Mouse (Mus musculus): ENCODE data around the gene Osbpl2. TPM values are rescaled to one million over a fixed set of nuclear protein-coding genes. Genes with fewer than 3 reads are reported as not detected.

The Osbpl2 gene
- polyA plus RNA-seq, 1 experiment from 2014 or later, result 33.4 TPM

GRCm38 (mm10) chr2:180174121-180174520 lies 55.0 kb downstream of the Osbpl2 start:
- Histone ChIP-seq H3K36me3 (ENCODE audit: control insufficient read depth, insufficient read depth, low read length) (peaks cover 25% of the 10 kb centered on the region), H3K9ac (ENCODE audit: low read depth, low read length) (no peak overlapping the region), H3K4me2 (no peak overlapping the region), H3K4me3 (ENCODE audit: low read depth, low read length) (no peak overlapping the region), H3K4me1 (ENCODE audit: control insufficient read depth, insufficient read depth, low read length) (peaks cover 16% of the 10 kb centered on the region; the same call in 1 of the 2 replicates), H3K27me3 (ENCODE audit: control insufficient read depth, insufficient read depth, low read length) (no peaks in the 10 kb centered on the region), H3K9me3 (replicated peaks; ENCODE audit: control insufficient read depth, low read length) (no peaks in the 10 kb centered on the region), H3K27ac (ENCODE audit: low read depth, low read length) (no peak overlapping the region)
- 88% methylated on average over 5 of the region's 5 CpGs for WGBS (ENCODE audit: insufficient replicate concordance)
- ATAC-seq (replicated peaks; ENCODE audit: insufficient number of reproducible peaks, low FRiP score, low TSS enrichment), result no peak

- no peaks in the 10 kb centered on the region for H3K27me3 ChIP-seq (ENCODE audit: control insufficient read depth, insufficient read depth, low read length)
- H3K9ac ChIP-seq (ENCODE audit: low read depth, low read length), result no peak overlapping the region
- H3K9me3 ChIP-seq (replicated peaks; ENCODE audit: control insufficient read depth, low read length), result no peaks in the 10 kb centered on the region
- peaks cover 32% of the 10 kb centered on the region for H3K36me3 ChIP-seq (ENCODE audit: control insufficient read depth, insufficient read depth, low read length)
- H3K27ac ChIP-seq (ENCODE audit: low read depth, low read length), result no peak overlapping the region
- no peak overlapping the region for H3K4me3 ChIP-seq (ENCODE audit: low read depth, low read length)
- no peak overlapping the region for H3K4me2 ChIP-seq
- no peak for ATAC-seq (replicated peaks; ENCODE audit: insufficient number of reproducible peaks, low FRiP score, low TSS enrichment)
- peaks cover 13% of the 10 kb centered on the region; the same call in 1 of the 2 replicates for H3K4me1 ChIP-seq (ENCODE audit: control insufficient read depth, insufficient read depth, low read length)
- 92% methylated on average over 7 of the region's 7 CpGs for WGBS (ENCODE audit: insufficient replicate concordance)
These were observed 56.6 kb downstream of the Osbpl2 start for GRCm38 (mm10) chr2:180175725-180176124.

- no peaks in the 10 kb centered on the region for H3K27me3 ChIP-seq (ENCODE audit: control insufficient read depth, insufficient read depth, low read length)
- no peak overlapping the region for H3K4me2 ChIP-seq
- 86% methylated on average over 9 of the region's 9 CpGs for WGBS (ENCODE audit: insufficient replicate concordance)
- no peak overlapping the region for H3K27ac ChIP-seq (ENCODE audit: low read depth, low read length)
- no peaks in the 10 kb centered on the region for H3K9me3 ChIP-seq (replicated peaks; ENCODE audit: control insufficient read depth, low read length)
- no peaks in the 10 kb centered on the region for H3K4me1 ChIP-seq (ENCODE audit: control insufficient read depth, insufficient read depth, low read length)
- ATAC-seq (replicated peaks; ENCODE audit: insufficient number of reproducible peaks, low FRiP score, low TSS enrichment), result no peak
- H3K4me3 ChIP-seq (ENCODE audit: low read depth, low read length), result no peak overlapping the region
- no peak overlapping the region for H3K9ac ChIP-seq (ENCODE audit: low read depth, low read length)
- peaks cover 17% of the 10 kb centered on the region for H3K36me3 ChIP-seq (ENCODE audit: control insufficient read depth, insufficient read depth, low read length)
These were observed 62.4 kb downstream of the Osbpl2 start for GRCm38 (mm10) chr2:180181542-180181941.

- H3K4me2 ChIP-seq, result no peak overlapping the region
- 87% methylated on average over 24 of the region's 24 CpGs for WGBS (ENCODE audit: insufficient replicate concordance)
- H3K27ac ChIP-seq (ENCODE audit: low read depth, low read length), result no peak overlapping the region
- H3K9me3 ChIP-seq (replicated peaks; ENCODE audit: control insufficient read depth, low read length), result no peaks in the 10 kb centered on the region
- ATAC-seq (replicated peaks; ENCODE audit: insufficient number of reproducible peaks, low FRiP score, low TSS enrichment), result no peak
- H3K36me3 ChIP-seq (ENCODE audit: control insufficient read depth, insufficient read depth, low read length), result peaks cover 7% of the 10 kb centered on the region; the same call in 1 of the 2 replicates
- H3K9ac ChIP-seq (ENCODE audit: low read depth, low read length), result no peak overlapping the region
- no peak overlapping the region for H3K4me3 ChIP-seq (ENCODE audit: low read depth, low read length)
- H3K27me3 ChIP-seq (ENCODE audit: control insufficient read depth, insufficient read depth, low read length), result no peaks in the 10 kb centered on the region
- H3K4me1 ChIP-seq (ENCODE audit: control insufficient read depth, insufficient read depth, low read length), result no peaks in the 10 kb centered on the region
These were observed 65.1 kb downstream of the Osbpl2 start for GRCm38 (mm10) chr2:180184011-180184751.

GRCm38 (mm10) chr2:180184752-180185109 lies 65.6 kb downstream of the Osbpl2 start:
- 84% methylated on average over 6 of the region's 6 CpGs for WGBS (ENCODE audit: insufficient replicate concordance)
- Histone ChIP-seq H3K27me3 (ENCODE audit: control insufficient read depth, insufficient read depth, low read length) (no peaks in the 10 kb centered on the region), H3K9me3 (replicated peaks; ENCODE audit: control insufficient read depth, low read length) (no peaks in the 10 kb centered on the region), H3K9ac (ENCODE audit: low read depth, low read length) (no peak overlapping the region), H3K27ac (ENCODE audit: low read depth, low read length) (no peak overlapping the region), H3K4me3 (ENCODE audit: low read depth, low read length) (no peak overlapping the region), H3K36me3 (ENCODE audit: control insufficient read depth, insufficient read depth, low read length) (peaks cover 3% of the 10 kb centered on the region; the same call in 1 of the 2 replicates), H3K4me1 (ENCODE audit: control insufficient read depth, insufficient read depth, low read length) (no peaks in the 10 kb centered on the region), H3K4me2 (no peak overlapping the region)
- ATAC-seq (replicated peaks; ENCODE audit: insufficient number of reproducible peaks, low FRiP score, low TSS enrichment), result no peak

- no peak for ATAC-seq (replicated peaks; ENCODE audit: insufficient number of reproducible peaks, low FRiP score, low TSS enrichment)
- Histone ChIP-seq H3K27ac (ENCODE audit: low read depth, low read length) (no peak overlapping the region), H3K36me3 (ENCODE audit: control insufficient read depth, insufficient read depth, low read length) (no peaks in the 10 kb centered on the region; the same call in 1 of the 2 replicates), H3K9ac (ENCODE audit: low read depth, low read length) (no peak overlapping the region), H3K9me3 (replicated peaks; ENCODE audit: control insufficient read depth, low read length) (no peaks in the 10 kb centered on the region), H3K4me1 (ENCODE audit: control insufficient read depth, insufficient read depth, low read length) (no peaks in the 10 kb centered on the region), H3K4me2 (no peak overlapping the region), H3K4me3 (ENCODE audit: low read depth, low read length) (no peak overlapping the region), H3K27me3 (ENCODE audit: control insufficient read depth, insufficient read depth, low read length) (no peaks in the 10 kb centered on the region)
- 89% methylated on average over 14 of the region's 14 CpGs for WGBS (ENCODE audit: insufficient replicate concordance)
These were observed 66.6 kb downstream of the Osbpl2 start for GRCm38 (mm10) chr2:180185686-180186085.

- ATAC-seq (replicated peaks; ENCODE audit: insufficient number of reproducible peaks, low FRiP score, low TSS enrichment), result no peak
- Histone ChIP-seq H3K27me3 (ENCODE audit: control insufficient read depth, insufficient read depth, low read length) (no peaks in the 10 kb centered on the region), H3K4me3 (ENCODE audit: low read depth, low read length) (no peak overlapping the region), H3K9me3 (replicated peaks; ENCODE audit: control insufficient read depth, low read length) (no peaks in the 10 kb centered on the region), H3K36me3 (ENCODE audit: control insufficient read depth, insufficient read depth, low read length) (no peaks in the 10 kb centered on the region; the same call in 1 of the 2 replicates), H3K4me1 (ENCODE audit: control insufficient read depth, insufficient read depth, low read length) (no peaks in the 10 kb centered on the region), H3K9ac (ENCODE audit: low read depth, low read length) (no peak overlapping the region), H3K27ac (ENCODE audit: low read depth, low read length) (no peak overlapping the region), H3K4me2 (no peak overlapping the region)
- WGBS (ENCODE audit: insufficient replicate concordance), result 83% methylated on average over 11 of the region's 11 CpGs
These were observed 68.3 kb downstream of the Osbpl2 start for GRCm38 (mm10) chr2:180187362-180187761.

- Histone ChIP-seq H3K27me3 (ENCODE audit: control insufficient read depth, insufficient read depth, low read length) (no peaks in the 10 kb centered on the region), H3K36me3 (ENCODE audit: control insufficient read depth, insufficient read depth, low read length) (peaks cover 5% of the 10 kb centered on the region; the same call in 1 of the 2 replicates), H3K4me1 (ENCODE audit: control insufficient read depth, insufficient read depth, low read length) (no peaks in the 10 kb centered on the region), H3K9ac (ENCODE audit: low read depth, low read length) (no peak overlapping the region), H3K4me2 (no peak overlapping the region), H3K4me3 (ENCODE audit: low read depth, low read length) (no peak overlapping the region), H3K9me3 (replicated peaks; ENCODE audit: control insufficient read depth, low read length) (no peaks in the 10 kb centered on the region), H3K27ac (ENCODE audit: low read depth, low read length) (no peak overlapping the region)
- WGBS (ENCODE audit: insufficient replicate concordance), result 65% methylated on average over 12 of the region's 12 CpGs
- no peak for ATAC-seq (replicated peaks; ENCODE audit: insufficient number of reproducible peaks, low FRiP score, low TSS enrichment)
These were observed 77.7 kb downstream of the Osbpl2 start for GRCm38 (mm10) chr2:180196610-180197322.

Measured in heart, embryonic 11.5 days (tissue).